Mouse (Mus musculus) brain, embryonic 18.5 days (tissue): Measurements from ENCODE around the gene Zbtb12.
"Not testable (repeated sequence)": the region's sequence is repeated elsewhere in the genome, so short reads cannot be mapped to it uniquely, and the experiment has no call there.

Source experiments
- DNase-seq: peaks from one replicate; pipeline ENCODE4 v3.0.0-alpha.2; 2012; ENCODE audit warnings: low read depth, low spot score

Zbtb12 gene

GRCm38 (mm10) chr17:34879336-34879879, at the start of gene Zbtb12:
TSS of gene Zbtb12 (plus strand) at chr17:34879483.
- no peak for DNase-seq

- not testable (repeated sequence) for DNase-seq
These were observed 48.5 kb upstream of the Zbtb12 start for GRCm38 (mm10) chr17:34830776-34831175.

- DNase-seq, result no peak
These were observed 43.0 kb upstream of the Zbtb12 start for GRCm38 (mm10) chr17:34836155-34836855.

- DNase-seq, result peak; percentile 93
These were observed 42.4 kb upstream of the Zbtb12 start, which contains the start of the genes Stk19 and Dxo for GRCm38 (mm10) chr17:34836856-34837221. TSS of gene Stk19 (minus strand) at chr17:34836945. TSS of gene Dxo (plus strand) at chr17:34837019.

- DNase-seq, result no peak
These were observed 41.6 kb upstream of the Zbtb12 start for GRCm38 (mm10) chr17:34837464-34838324.

- DNase-seq, result no peak
These were observed 40.5 kb upstream of the Zbtb12 start for GRCm38 (mm10) chr17:34838785-34839184.

- no peak for DNase-seq
These were observed 38.5 kb upstream of the Zbtb12 start for GRCm38 (mm10) chr17:34840736-34841307.

- no peak for DNase-seq
These were observed 34.4 kb upstream of the Zbtb12 start for GRCm38 (mm10) chr17:34844884-34845283.

GRCm38 (mm10) chr17:34847192-34847591, 32.1 kb upstream of the Zbtb12 start:
- DNase-seq, result no peak

- DNase-seq, result no peak
These were observed 31.7 kb upstream of the Zbtb12 start for GRCm38 (mm10) chr17:34847615-34848014.

- peak; percentile 91 for DNase-seq
These were observed 29.4 kb upstream of the Zbtb12 start, which contains the start of the genes Skiv2l and Nelfe for GRCm38 (mm10) chr17:34849722-34850516. TSS of gene Skiv2l (minus strand) at chr17:34850210. TSS of gene Nelfe (plus strand) at chr17:34850391.

- no peak for DNase-seq
These were observed 28.7 kb upstream of the Zbtb12 start for GRCm38 (mm10) chr17:34850517-34851125.

GRCm38 (mm10) chr17:34853511-34853910, 25.8 kb upstream of the Zbtb12 start:
- no peak for DNase-seq

- DNase-seq, result no peak
These were observed 24.5 kb upstream of the Zbtb12 start for GRCm38 (mm10) chr17:34854761-34855160.

GRCm38 (mm10) chr17:34855825-34856224, 23.5 kb upstream of the Zbtb12 start:
- DNase-seq, result no peak

GRCm38 (mm10) chr17:34858670-34859069, 20.6 kb upstream of the Zbtb12 start:
- no peak for DNase-seq

GRCm38 (mm10) chr17:34860514-34860913, 18.8 kb upstream of the Zbtb12 start:
- DNase-seq, result no peak

GRCm38 (mm10) chr17:34861704-34862415, 17.4 kb upstream of the Zbtb12 start:
- DNase-seq, result no peak

- DNase-seq, result no peak
These were observed 16.7 kb upstream of the Zbtb12 start, which contains the start of gene Cfb for GRCm38 (mm10) chr17:34862416-34863081. TSS of gene Cfb (minus strand) at chr17:34862518.
